Mouse (Mus musculus) hindbrain, embryonic 12.5 days (tissue): Measurements from ENCODE around the gene Nat8f1. TPM values are rescaled to one million over a fixed set of nuclear protein-coding genes. Genes with fewer than 3 reads are reported as not detected.
A peak's percentile ranks its signal among the peaks of the same experiment; 100 is the strongest.
"Not testable (repeated sequence)": the region's sequence is repeated elsewhere in the genome, so short reads cannot be mapped to it uniquely, and the experiment has no call there.

ENCODE experiments used
- ATAC-seq: fragments of 200-750 bp; cut with Nextera tagmentation; 2 replicates; pipeline ENCODE4 v1.8.0; 2017; ENCODE audit warnings: moderate TSS enrichment; ENCODE audit not compliant: low FRiP score
- H3K27ac ChIP-seq: fragments of 300-500 bp; sonication (generic); 2 replicates; pipeline ENCODE4 v1.5.1; 2016; ENCODE audit warnings: mild to moderate bottlenecking
- H3K27me3 ChIP-seq: fragments of 300-500 bp; sonication (generic); 2 replicates; pipeline ENCODE4 v1.6.1; 2016; ENCODE audit warnings: mild to moderate bottlenecking
- H3K36me3 ChIP-seq: fragments of 300-500 bp; sonication (generic); 2 replicates; pipeline ENCODE4 v1.6.1; 2016; ENCODE audit warnings: mild to moderate bottlenecking
- H3K4me1 ChIP-seq: fragments of 300-500 bp; sonication (generic); 2 replicates; pipeline ENCODE4 v1.6.1; 2016
- H3K4me2 ChIP-seq: fragments of 300-500 bp; sonication (generic); replicated peaks from 2 replicates; pipeline ENCODE4 v1.6.1; 2016; ENCODE audit warnings: mild to moderate bottlenecking
- H3K4me3 ChIP-seq: fragments of 300-500 bp; sonication (generic); 2 replicates; pipeline ENCODE4 v1.5.1; 2016; ENCODE audit warnings: mild to moderate bottlenecking
- H3K9ac ChIP-seq: fragments of 300-500 bp; sonication (generic); 2 replicates; pipeline ENCODE4 v1.6.1; 2016; ENCODE audit warnings: mild to moderate bottlenecking, moderate library complexity
- H3K9me3 ChIP-seq: fragments of 300-500 bp; sonication (generic); replicated peaks from 2 replicates; pipeline ENCODE4 v1.6.1; 2016; ENCODE audit warnings: mild to moderate bottlenecking
- WGBS: fragments of 180-500 bp; shearing (Covaris S2); methylation state at CpG from one replicate; pipeline ENCODE4 v1.1.7; 2016; 5-methylcytosine and 5-hydroxymethylcytosine counted together
- polyA plus RNA-seq: library from polyadenylated mRNA; unstranded; fragments of >200 nt; fragmentation: Nextera tagmentation; extraction: Ambion mirVana; gene quantifications from 2 replicates; pipeline ENCODE4 v1.2.1, GENCODE M21; 2016

The Nat8f1 gene
- polyA plus RNA-seq, 1 experiment from 2014 or later, result 9.5 TPM

- H3K27ac ChIP-seq, result no peak overlapping the region
- no peak overlapping the region for H3K4me2 ChIP-seq
- peaks cover 66% of the 10 kb centered on the region for H3K36me3 ChIP-seq
- no peak overlapping the region for H3K9ac ChIP-seq
- H3K9me3 ChIP-seq, result no peaks in the 10 kb centered on the region
- ATAC-seq, result no peak
- no peak overlapping the region for H3K4me3 ChIP-seq
- H3K4me1 ChIP-seq, result no peaks in the 10 kb centered on the region
- H3K27me3 ChIP-seq, result no peaks in the 10 kb centered on the region
- 89% methylated on average over 9 of the region's 9 CpGs for WGBS
Observed at GRCm38 (mm10) chr6:85927476-85928464, 12.3 kb upstream of the Nat8f1 start.

- Histone ChIP-seq H3K4me1 (no peaks in the 10 kb centered on the region), H3K36me3 (peaks cover 62% of the 10 kb centered on the region), H3K9ac (no peak overlapping the region), H3K9me3 (no peaks in the 10 kb centered on the region), H3K4me3 (no peak overlapping the region), H3K4me2 (no peak overlapping the region), H3K27me3 (no peaks in the 10 kb centered on the region), H3K27ac (no peak overlapping the region)
- ATAC-seq, result no peak
- 70% methylated on average over 1 of the region's 1 CpGs for WGBS
Observed at GRCm38 (mm10) chr6:85926709-85927108, 11.2 kb upstream of the Nat8f1 start.

DNA sequence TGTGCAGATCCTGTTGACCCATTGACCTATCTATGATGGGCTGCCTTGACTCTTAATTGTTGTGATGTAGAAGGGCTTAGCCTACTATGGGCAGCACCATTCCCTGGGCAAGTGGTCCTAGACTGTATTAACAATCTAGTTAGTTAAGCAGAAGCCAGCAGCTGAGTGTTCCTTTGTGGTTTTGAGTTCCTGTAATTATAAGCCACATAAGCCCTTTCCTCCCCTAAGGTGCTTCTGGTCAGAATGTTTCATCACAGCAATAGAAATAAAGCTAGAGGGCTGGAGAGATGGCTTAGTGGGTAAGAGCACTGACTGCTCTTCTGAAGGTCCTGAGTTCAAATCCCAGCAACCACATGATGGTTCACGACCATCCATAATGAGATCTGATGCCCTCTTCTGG is 8.2 kb upstream of the Nat8f1 start:
- peaks cover 48% of the 10 kb centered on the region for H3K36me3 ChIP-seq
- 100% methylated on average over 1 of the region's 1 CpGs for WGBS
- H3K9me3 ChIP-seq, result no peaks in the 10 kb centered on the region

DNA sequence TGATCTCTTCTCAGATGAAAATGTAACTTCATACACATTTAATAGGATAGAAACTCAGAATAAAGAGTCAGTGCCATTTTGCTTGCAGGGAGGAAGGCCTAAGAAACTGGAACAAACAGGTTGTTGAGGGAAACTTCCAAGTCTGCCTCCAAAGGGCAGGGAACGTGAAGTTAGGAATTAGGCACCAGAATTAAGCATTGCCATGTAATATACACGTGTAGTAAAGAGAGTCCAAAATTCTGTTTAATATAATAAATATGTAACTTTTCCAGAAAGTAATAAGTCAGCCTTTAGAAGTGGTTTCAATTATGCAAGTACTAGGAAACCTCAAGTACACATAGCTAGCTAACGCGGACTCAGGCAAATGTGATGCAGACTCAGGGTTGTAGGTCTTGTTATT is 3.9 kb upstream of the Nat8f1 start:
- H3K4me2 ChIP-seq, result no peak overlapping the region
- H3K27ac ChIP-seq, result no peak overlapping the region
- H3K4me1 ChIP-seq, result peaks cover 12% of the 10 kb centered on the region
- H3K4me3 ChIP-seq, result no peak overlapping the region
- no peak overlapping the region for H3K9ac ChIP-seq
- ATAC-seq, result no peak
- H3K27me3 ChIP-seq, result no peaks in the 10 kb centered on the region
- peaks cover 11% of the 10 kb centered on the region; the same call in 1 of the 2 replicates for H3K36me3 ChIP-seq
- no peaks in the 10 kb centered on the region for H3K9me3 ChIP-seq
- WGBS, result 98% methylated on average over 4 of the region's 4 CpGs

More for the DNA sequence above, 8.2 kb upstream of the Nat8f1 start:
- H3K27me3 ChIP-seq, result no peaks in the 10 kb centered on the region
- no peaks in the 10 kb centered on the region for H3K4me1 ChIP-seq
- H3K27ac ChIP-seq, result no peak overlapping the region
- no peak for ATAC-seq
- H3K9ac ChIP-seq, result no peak overlapping the region
- no peak overlapping the region for H3K4me2 ChIP-seq
- no peak overlapping the region for H3K4me3 ChIP-seq

- WGBS, result 93% methylated on average over 3 of the region's 3 CpGs
Observed at GRCm38 (mm10) chr6:85918341-85918740, 2.9 kb upstream of the Nat8f1 start.

GRCm38 (mm10) chr6:85916596-85916995 is 1.1 kb upstream of the Nat8f1 start:
- Histone ChIP-seq H3K4me2 (peak overlapping the region; percentile 83), H3K9ac (peak overlapping the region; percentile 78), H3K9me3 (no peaks in the 10 kb centered on the region), H3K36me3 (peaks cover 2% of the 10 kb centered on the region; the same call in 1 of the 2 replicates), H3K4me1 (peaks cover 12% of the 10 kb centered on the region), H3K27ac (no peak overlapping the region; the same call in 1 of the 2 replicates), H3K27me3 (no peaks in the 10 kb centered on the region), H3K4me3 (peak overlapping the region; percentile 56)
- WGBS, result 83% methylated on average over 6 of the region's 6 CpGs
- no peak for ATAC-seq

More at GRCm38 (mm10) chr6:85918341-85918740, 2.9 kb upstream of the Nat8f1 start:
- H3K4me2 ChIP-seq, H3K9ac ChIP-seq, H3K27me3 ChIP-seq, H3K27ac ChIP-seq, ATAC-seq, H3K4me3 ChIP-seq, H3K9me3 ChIP-seq: not testable (repeated sequence)
- Histone ChIP-seq H3K36me3 (peaks cover 11% of the 10 kb centered on the region; the same call in 1 of the 2 replicates), H3K4me1 (peaks cover 12% of the 10 kb centered on the region)

GRCm38 (mm10) chr6:85915141-85915538 is 347 bp downstream of the Nat8f1 start:
- Histone ChIP-seq H3K4me2 (peak overlapping the region; percentile 83), H3K27me3 (no peaks in the 10 kb centered on the region), H3K9me3 (no peaks in the 10 kb centered on the region), H3K27ac (peak overlapping the region; percentile 82), H3K4me1 (peaks cover 12% of the 10 kb centered on the region), H3K9ac (peak overlapping the region; percentile 78), H3K4me3 (peak overlapping the region; percentile 56), H3K36me3 (0 out of 2 replicates have a peak, but pooled peaks cover 3% of the 10 kb centered on the region)
- WGBS, result 9% methylated on average over 11 of the region's 11 CpGs
- ATAC-seq, result no peak

- 0 out of 2 replicates have a peak, but pooled peaks cover 3% of the 10 kb centered on the region for H3K36me3 ChIP-seq
- WGBS, result 87% methylated on average over 3 of the region's 3 CpGs
- H3K4me1 ChIP-seq, result peaks cover 12% of the 10 kb centered on the region
- H3K4me2 ChIP-seq, result no peak within 1 kb of the TSS
- H3K9me3 ChIP-seq, result no peaks in the 10 kb centered on the region
- H3K27me3 ChIP-seq, result no peaks in the 10 kb centered on the region
- H3K27ac ChIP-seq, result no peak within 1 kb of the TSS
- no peak for ATAC-seq
- H3K9ac ChIP-seq, result no peak within 1 kb of the TSS
- H3K4me3 ChIP-seq, result no peak within 1 kb of the TSS
Observed at GRCm38 (mm10) chr6:85911587-85911986, 3.9 kb downstream of the Nat8f1 start, which contains the start of gene Tprkb. Gene Tprkb, plus strand, starts transcription at chr6:85911865.

DNA sequence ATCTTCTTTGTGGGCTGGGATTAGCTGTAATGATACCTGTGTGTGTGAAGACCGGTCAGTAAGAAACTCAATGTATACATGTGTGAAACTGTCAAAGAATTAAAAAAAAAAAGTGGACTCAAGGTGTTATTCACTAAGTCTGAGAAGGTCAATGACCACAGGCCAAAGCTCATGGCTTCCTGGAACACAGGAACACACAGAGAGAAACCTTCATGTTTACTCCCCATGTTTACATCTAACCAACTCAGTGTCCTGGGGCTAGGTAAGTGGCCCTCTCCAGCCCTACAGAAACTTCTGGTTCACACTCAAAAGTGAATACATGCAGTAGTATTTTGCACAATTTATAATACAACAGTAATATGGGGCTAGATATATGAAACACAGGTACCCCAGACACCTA is 5.8 kb downstream of the Nat8f1 start:
- Histone ChIP-seq H3K9ac (no peak overlapping the region), H3K36me3 (0 out of 2 replicates have a peak, but pooled peaks cover 3% of the 10 kb centered on the region), H3K4me1 (peaks cover 3% of the 10 kb centered on the region), H3K4me3 (no peak overlapping the region), H3K9me3 (no peaks in the 10 kb centered on the region), H3K27me3 (no peaks in the 10 kb centered on the region), H3K27ac (no peak overlapping the region), H3K4me2 (no peak overlapping the region)
- ATAC-seq, result no peak
- WGBS, result 92% methylated on average over 1 of the region's 1 CpGs

GRCm38 (mm10) chr6:85908341-85908740 is 7.1 kb downstream of the Nat8f1 start:
- 0 out of 2 replicates have a peak, but pooled peaks cover 3% of the 10 kb centered on the region for H3K36me3 ChIP-seq
- H3K27me3 ChIP-seq, result no peaks in the 10 kb centered on the region
- H3K27ac ChIP-seq, result no peak overlapping the region
- H3K4me3 ChIP-seq, result no peak overlapping the region
- no peaks in the 10 kb centered on the region for H3K4me1 ChIP-seq
- H3K9me3 ChIP-seq, result no peaks in the 10 kb centered on the region
- ATAC-seq, result no peak
- 80% methylated on average over 3 of the region's 3 CpGs for WGBS
- no peak overlapping the region for H3K4me2 ChIP-seq
- no peak overlapping the region for H3K9ac ChIP-seq

- not testable (repeated sequence) for H3K9ac ChIP-seq, ATAC-seq, H3K27ac ChIP-seq, H3K4me3 ChIP-seq, H3K27me3 ChIP-seq, H3K4me2 ChIP-seq, H3K9me3 ChIP-seq, H3K4me1 ChIP-seq, H3K36me3 ChIP-seq
- 53% methylated on average over 2 of the region's 2 CpGs for WGBS
Observed at GRCm38 (mm10) chr6:85906911-85907351, 8.6 kb downstream of the Nat8f1 start.

- H3K27me3 ChIP-seq, H3K9ac ChIP-seq, H3K9me3 ChIP-seq, H3K36me3 ChIP-seq, H3K27ac ChIP-seq, H3K4me1 ChIP-seq: not testable (repeated sequence)
- ATAC-seq, result peak; percentile 54
- 9% methylated on average over 20 of the region's 20 CpGs for WGBS
- Histone ChIP-seq H3K4me3 (peak within 1 kb of the TSS; percentile 27), H3K4me2 (peak within 1 kb of the TSS; percentile 40)
Observed at GRCm38 (mm10) chr6:85904642-85905061, 10.8 kb downstream of the Nat8f1 start, which contains the start of gene Nat8f4. Gene Nat8f4, minus strand, starts transcription at chr6:85904884.
